Mouse (Mus musculus) T-helper 1 cell (primary cell): Measurements from ENCODE around the gene Tmod4.

Experiments used
- in situ Hi-C: fragments of 300-600 bp; cut with MboI, MseI; formaldehyde crosslinking; loops from one replicate; pipeline ENCODE4 v1.15.1; 2025; ENCODE audit warnings: high pct_unique_total_duplicates

The Tmod4 gene

DNA sequence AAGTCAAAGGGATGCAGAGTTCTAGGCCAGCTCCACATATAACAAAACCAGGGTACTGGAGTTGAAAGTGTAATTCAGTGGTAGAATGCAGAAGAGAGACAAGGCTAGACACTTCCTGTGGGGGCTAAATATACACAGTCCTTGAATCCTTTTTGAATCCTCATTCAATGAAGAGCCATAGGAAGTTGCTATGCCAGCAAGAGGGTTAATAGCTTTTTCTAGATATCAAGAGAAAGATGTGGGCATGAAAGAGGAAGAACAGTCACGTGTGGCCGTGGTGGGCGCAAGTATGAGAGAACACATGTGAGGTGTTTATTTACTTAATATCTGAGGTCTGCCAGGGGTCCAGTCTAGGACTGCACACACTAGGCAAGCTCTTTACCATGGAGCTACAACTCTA, 12.1 kb downstream of the Tmod4 start:
- in situ Hi-C loops, result no loop called here

DNA sequence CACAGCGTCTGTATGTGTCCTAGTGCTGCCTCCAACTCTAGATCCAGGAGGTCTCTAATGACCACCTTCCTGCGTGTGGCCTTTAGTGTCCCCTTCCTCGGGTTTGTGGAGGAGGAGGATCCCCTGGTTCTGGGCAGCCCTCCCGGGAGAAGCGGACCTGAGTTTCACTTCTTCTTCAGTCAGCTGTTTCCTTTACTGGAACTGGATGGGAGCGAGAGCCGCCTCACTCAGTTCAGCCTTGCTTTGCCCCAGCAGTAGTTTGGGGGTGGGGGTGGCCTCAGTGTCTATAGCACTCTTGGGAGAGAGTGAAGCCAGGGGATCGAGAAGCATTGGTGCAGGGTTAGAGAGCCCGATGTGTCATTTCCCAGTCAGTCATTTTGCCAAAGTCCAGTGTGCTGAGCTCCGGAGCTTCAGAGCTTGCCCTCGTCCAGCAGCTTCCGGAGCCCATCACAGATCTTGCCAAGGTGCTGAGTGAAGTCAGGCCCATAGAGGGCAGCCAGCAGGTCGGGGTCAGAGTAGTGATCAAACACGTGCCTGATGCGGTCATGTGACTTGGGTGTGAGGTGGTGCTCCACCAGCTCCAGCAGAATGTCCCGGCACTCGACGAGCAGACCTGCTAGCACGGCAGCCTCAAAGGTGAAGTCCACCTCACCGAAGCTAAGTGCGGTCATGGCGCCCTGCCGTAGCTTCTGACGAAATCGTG, 15.5 kb downstream of the Tmod4 start:
- in situ Hi-C loops, result no loop called here

GRCm38 (mm10) chr3:95140289-95140595, 16.0 kb downstream of the Tmod4 start:
- in situ Hi-C loops, result no loop called here

DNA sequence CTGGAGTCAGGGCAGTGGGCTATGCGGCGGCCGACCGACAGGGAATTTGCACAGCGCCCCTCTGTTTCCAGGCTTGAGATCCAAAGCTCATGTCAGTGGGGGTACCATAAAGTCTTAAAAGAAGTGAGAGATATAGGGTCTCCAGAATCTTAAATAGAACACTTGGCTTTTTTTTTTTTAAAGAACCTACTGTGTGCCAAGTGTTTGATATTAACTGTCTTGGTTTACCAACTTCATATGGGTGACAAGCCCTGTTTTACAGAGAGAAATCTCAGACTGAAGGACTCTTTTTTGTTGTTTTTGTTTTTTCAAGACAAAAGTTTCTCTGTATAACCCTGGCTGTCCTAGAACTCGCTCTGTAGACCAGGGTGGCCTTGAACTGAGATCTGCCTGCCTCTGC, 16.5 kb downstream of the Tmod4 start:
- in situ Hi-C loops, result no loop called here

GRCm38 (mm10) chr3:95141474-95141873, 17.2 kb downstream of the Tmod4 start:
- in situ Hi-C loops, result no loop called here

- in situ Hi-C loops, result no loop called here
Observed at GRCm38 (mm10) chr3:95141952-95142616, 17.8 kb downstream of the Tmod4 start, which contains the start of gene Tnfaip8l2. Gene Tnfaip8l2, minus strand, starts transcription at chr3:95142360.

DNA sequence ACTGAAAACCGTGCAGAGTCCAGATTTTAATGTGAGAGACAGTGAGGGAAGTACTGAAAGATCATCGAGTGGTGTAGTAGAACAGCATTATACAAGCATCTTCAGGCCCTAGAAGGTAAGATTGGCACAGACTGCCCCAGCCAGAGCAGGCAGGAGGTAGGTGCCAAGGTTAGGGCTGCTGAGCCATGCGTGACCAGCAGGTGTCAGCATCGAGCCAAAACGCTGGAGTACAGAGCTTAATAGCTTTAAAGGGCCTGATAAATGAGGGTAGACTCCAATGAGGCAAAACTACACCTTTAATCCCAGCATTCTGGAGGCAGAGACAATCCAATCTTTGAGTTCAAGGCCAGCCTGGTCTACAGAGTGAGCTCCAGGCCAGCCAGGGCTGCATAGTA, 18.3 kb downstream of the Tmod4 start:
- in situ Hi-C loops, result no loop called here

DNA sequence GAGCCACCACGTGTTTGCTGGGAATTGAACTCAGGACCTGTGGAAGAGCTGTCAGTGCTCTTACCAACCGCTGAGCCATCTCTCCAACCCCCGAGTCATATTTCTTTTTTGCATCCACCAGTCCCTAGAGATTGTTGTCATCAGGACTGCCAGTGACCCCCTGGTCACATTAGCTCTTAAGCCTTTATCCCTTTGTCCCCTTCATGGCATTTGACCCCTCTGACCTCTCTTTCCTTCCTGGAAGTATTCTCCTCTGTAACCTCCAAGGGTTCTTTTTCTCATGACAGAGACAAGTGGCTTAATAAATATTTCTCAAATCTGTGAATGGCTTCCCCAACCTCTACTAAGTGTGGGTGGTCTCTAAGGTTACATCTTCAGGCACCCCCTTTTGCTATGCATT, 23.6 kb downstream of the Tmod4 start:
- in situ Hi-C loops, result no loop called here

DNA sequence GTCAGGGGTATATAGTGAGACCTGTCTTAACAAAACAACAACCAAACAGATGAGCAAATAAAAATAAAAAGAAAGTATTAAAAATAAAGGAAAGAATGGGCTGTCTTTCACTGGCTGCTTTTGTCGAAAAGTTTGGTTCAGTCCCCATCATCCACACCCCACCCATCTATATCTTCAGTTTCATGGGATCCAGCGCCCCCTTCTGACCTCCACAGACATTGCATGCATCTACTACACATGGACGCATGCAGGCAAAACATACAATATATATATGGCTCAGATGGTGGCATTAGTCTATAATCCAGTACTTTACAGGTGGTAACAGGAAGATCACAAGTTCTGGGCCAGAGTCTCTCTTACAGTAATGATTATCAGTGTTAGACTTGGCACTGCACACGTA, 29.6 kb downstream of the Tmod4 start:
- in situ Hi-C loops, result no loop called here

GRCm38 (mm10) chr3:95159511-95159986, 35.3 kb downstream of the Tmod4 start:
- in situ Hi-C loops, result no loop called here

DNA sequence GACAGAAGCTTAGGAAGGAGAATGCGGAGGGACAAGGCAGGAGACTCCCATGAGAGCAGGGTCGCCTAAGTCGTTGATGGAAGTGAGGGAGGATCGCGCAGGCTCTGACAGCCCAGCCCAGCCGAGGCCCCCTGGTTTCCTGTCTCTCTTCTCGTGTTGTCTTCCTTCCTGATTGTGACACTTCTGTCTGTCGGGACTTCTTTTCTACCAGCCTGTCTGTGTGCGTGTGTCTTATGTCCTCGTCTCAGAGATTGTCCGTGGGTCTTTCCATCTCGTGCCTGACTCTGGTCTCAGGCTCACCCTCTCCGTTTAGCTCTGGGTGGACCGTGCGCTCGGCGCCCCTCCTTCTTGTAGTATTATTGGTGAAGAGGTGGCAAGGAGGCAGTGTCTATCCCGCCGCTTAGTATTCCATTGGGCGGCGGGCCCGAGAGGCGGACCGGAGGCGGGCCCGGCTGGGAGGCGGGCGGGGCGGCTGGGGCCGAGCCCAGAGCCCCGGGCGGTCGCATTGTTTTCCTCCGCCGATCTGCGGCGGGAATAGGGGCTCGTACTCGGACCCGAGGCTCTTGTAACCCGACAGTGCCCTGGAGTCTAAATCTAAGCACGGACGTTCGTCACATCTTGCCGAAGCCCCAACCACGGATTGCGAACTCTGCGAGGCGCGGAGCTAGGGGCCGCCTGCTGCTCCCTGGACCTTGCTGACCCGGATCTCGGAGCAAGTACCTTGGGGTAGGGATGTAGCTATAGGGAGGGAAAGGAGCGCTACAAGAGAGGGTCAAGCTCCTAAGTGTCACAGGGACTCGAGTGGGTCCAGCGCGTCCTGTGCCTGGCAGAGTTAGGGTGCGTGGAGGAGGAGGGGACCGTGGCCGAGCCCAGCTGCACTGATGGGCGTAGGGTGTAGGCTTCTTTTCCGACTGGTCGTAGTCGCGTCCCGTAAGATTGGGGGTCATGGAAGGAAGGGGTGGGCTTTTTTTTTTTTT, 36.0 kb downstream of the Tmod4 start, which contains the start of gene Sema6c:
Sema6c (plus strand) TSS at position 471 of the 977 bp plus-strand sequence.
- in situ Hi-C loops, result no loop called here

DNA sequence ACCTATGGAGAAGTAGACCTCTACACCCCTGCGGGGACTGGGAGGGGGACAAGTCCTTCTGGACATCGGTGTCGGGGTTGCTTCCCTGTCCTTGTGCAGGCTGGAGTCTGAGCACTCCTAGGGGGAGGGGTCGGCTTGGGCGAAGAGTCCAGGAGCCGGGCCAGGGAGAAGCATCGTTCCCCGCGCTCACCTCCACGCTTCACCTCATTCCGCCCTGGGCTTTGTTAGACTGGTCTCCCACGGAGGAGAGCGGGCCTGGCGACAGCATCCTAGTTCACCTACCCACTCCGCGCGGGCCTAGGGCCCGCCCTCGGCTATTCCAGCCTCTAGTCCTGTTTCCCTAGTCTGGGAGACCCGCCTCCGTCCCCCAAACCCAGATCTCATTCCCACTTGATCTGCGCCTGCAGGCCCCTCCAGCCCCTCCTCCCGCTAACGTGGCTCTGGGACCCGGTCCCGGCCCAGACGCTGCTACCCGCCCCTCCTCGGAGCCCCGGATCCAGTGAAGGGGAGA, 36.8 kb downstream of the Tmod4 start:
- in situ Hi-C loops, result no loop called here

GRCm38 (mm10) chr3:95161618-95162344, 37.5 kb downstream of the Tmod4 start:
- in situ Hi-C loops, result no loop called here

DNA sequence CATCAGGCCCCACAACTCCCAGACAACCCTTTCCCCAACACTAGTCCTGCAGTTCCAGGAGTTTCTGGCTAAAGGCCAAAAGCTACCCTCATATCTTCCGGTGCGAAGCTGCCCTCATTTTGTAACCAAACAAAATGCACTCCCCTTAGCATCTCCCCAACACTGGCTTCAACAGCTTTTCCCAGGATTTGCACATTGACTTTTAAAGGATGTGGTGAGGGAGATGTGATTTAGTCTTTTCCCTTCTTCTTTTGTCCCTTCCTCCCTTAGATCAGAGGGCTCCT, 38.0 kb downstream of the Tmod4 start:
- in situ Hi-C loops, result no loop called here

DNA sequence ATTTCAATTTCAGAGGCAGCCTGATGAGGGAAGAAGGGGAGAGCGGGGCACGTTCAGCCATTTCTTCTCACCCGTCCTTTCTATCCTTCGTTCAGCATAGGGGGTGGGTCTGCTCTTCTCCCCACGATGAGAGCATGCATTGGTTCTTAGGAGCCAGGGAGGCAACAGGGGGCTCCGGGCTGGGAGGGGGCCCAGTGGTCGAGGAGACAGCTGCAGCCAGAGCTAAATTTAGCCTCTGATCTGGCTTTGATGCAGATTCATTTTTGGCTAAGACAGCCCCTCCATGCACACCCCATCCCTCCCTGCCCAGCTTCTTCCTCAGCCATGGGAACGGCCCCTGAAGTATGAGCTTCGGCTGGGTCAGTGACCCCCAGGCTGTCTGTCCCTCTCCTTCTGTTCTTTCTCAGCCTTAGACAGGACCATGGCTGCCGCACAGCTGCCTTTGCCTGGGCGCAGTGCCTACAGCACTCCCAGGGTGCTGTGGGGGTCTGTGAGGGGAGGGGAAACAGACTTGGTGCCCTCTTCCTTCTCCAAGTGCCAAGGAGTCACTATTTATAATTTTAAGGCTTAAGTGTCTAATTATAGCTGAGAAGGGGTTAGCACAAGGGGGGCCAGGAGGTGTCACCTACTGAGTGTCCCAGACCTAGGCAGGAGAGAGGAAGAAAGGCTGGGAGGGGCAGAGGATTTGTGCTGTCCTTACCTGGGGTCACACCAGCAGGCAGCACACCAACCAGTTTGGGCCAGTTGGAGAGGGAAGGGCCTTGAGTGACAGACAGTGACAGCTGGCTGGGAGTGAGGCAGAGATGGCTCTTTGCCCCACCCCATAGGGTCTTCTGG, 39.4 kb downstream of the Tmod4 start:
- in situ Hi-C loops, result no loop called here

DNA sequence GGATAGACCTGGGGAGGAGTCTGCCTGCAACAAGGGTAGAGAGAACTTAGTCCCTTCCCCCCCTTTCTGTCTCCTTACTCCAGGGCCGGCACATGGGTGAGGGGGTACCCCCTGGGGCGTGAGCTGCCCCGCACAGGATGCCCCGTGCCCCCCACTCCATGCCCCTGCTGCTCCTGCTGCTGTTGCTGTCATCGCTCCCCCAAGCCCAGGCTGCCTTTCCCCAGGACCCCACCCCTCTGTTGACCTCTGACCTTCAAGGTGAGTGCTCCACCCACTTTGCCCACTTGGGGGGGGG, 39.9 kb downstream of the Tmod4 start:
- in situ Hi-C loops, result no loop called here

- in situ Hi-C loops, result no loop called here
Observed at GRCm38 (mm10) chr3:95164840-95165239, 40.6 kb downstream of the Tmod4 start.

GRCm38 (mm10) chr3:95169996-95170395, 45.7 kb downstream of the Tmod4 start:
- in situ Hi-C loops, result no loop called here

- in situ Hi-C loops, result no loop called here
Observed at GRCm38 (mm10) chr3:95171105-95171504, 46.8 kb downstream of the Tmod4 start.

- in situ Hi-C loops, result no loop called here
Observed at GRCm38 (mm10) chr3:95172526-95173255, 48.4 kb downstream of the Tmod4 start.
